Mouse (Mus musculus): ENCODE results near the gene Gdf5. TPM values are rescaled to one million over a fixed set of nuclear protein-coding genes. Genes with fewer than 3 reads are reported as not detected.

The Gdf5 gene
- polyA plus RNA-seq, 1 experiment from 2014 or later = 1.0 TPM

- ATAC-seq = peak; percentile 69
- Histone ChIP-seq H3K27me3 (replicated peaks; ENCODE audit: control insufficient read depth, insufficient read depth, low read length) (no peaks in the 10 kb centered on the region), H3K27ac (ENCODE audit: low read depth, low read length) (no peak overlapping the region), H3K4me3 (ENCODE audit: low read depth, low read length) (no peak overlapping the region), H3K36me3 (ENCODE audit: control insufficient read depth, insufficient read depth) (peaks cover 42% of the 10 kb centered on the region), H3K9me3 (ENCODE audit: control insufficient read depth) (no peaks in the 10 kb centered on the region), H3K9ac (ENCODE audit: low read depth, low read length) (no peak overlapping the region), H3K4me1 (replicated peaks; ENCODE audit: control insufficient read depth, insufficient read depth, low read length) (0 out of 2 replicates have a peak, but pooled peaks cover 5% of the 10 kb centered on the region), H3K4me2 (replicated peaks; ENCODE audit: low read depth) (no peak overlapping the region)
- TF ChIP-seq CTCF (IDR thresholded peaks at IDR 0.05; ENCODE audit: low read depth) = no peak
- 57% methylated on average over 16 of the region's 16 CpGs for WGBS
Measured at GRCm38 (mm10) chr2:155902989-155903631, 42.1 kb downstream of the Gdf5 start.

GRCm38 (mm10) chr2:155895046-155895735, 50.0 kb downstream of the Gdf5 start:
- no peak overlapping the region for H3K4me3 ChIP-seq (ENCODE audit: low read depth, low read length)
- H3K9ac ChIP-seq (ENCODE audit: low read depth, low read length) = no peak overlapping the region
- peaks cover 38% of the 10 kb centered on the region for H3K36me3 ChIP-seq (ENCODE audit: control insufficient read depth, insufficient read depth)
- TF ChIP-seq CTCF (IDR thresholded peaks at IDR 0.05; ENCODE audit: low read depth) = no peak
- no peak overlapping the region for H3K4me2 ChIP-seq (replicated peaks; ENCODE audit: low read depth)
- H3K27ac ChIP-seq (ENCODE audit: low read depth, low read length) = no peak overlapping the region
- 71% methylated on average over 16 of the region's 16 CpGs for WGBS
- H3K27me3 ChIP-seq (replicated peaks; ENCODE audit: control insufficient read depth, insufficient read depth, low read length) = no peaks in the 10 kb centered on the region
- H3K9me3 ChIP-seq (ENCODE audit: control insufficient read depth) = no peaks in the 10 kb centered on the region
- ATAC-seq = no peak
- no peaks in the 10 kb centered on the region; the same call in 1 of the 2 replicates for H3K4me1 ChIP-seq (replicated peaks; ENCODE audit: control insufficient read depth, insufficient read depth, low read length)

GRCm38 (mm10) chr2:155894307-155895045, 50.7 kb downstream of the Gdf5 start:
- no peak for ATAC-seq
- peaks cover 33% of the 10 kb centered on the region for H3K36me3 ChIP-seq (ENCODE audit: control insufficient read depth, insufficient read depth)
- no peak for TF ChIP-seq CTCF (IDR thresholded peaks at IDR 0.05; ENCODE audit: low read depth)
- 57% methylated on average over 13 of the region's 13 CpGs for WGBS
- no peak overlapping the region for H3K4me2 ChIP-seq (replicated peaks; ENCODE audit: low read depth)
- no peak overlapping the region for H3K27ac ChIP-seq (ENCODE audit: low read depth, low read length)
- no peaks in the 10 kb centered on the region; the same call in 1 of the 2 replicates for H3K4me1 ChIP-seq (replicated peaks; ENCODE audit: control insufficient read depth, insufficient read depth, low read length)
- no peaks in the 10 kb centered on the region for H3K27me3 ChIP-seq (replicated peaks; ENCODE audit: control insufficient read depth, insufficient read depth, low read length)
- no peak overlapping the region for H3K4me3 ChIP-seq (ENCODE audit: low read depth, low read length)
- H3K9ac ChIP-seq (ENCODE audit: low read depth, low read length) = no peak overlapping the region
- H3K9me3 ChIP-seq (ENCODE audit: control insufficient read depth) = no peaks in the 10 kb centered on the region

Other genes starting within 250 kb of the Gdf5 start
- 60.0 and 61.6 TPM in 2 replicates for gene Edem2, start 215.9 kb downstream of the Gdf5 start, polyA plus RNA-seq (2015; fragmentation: Nextera tagmentation; extraction: Ambion mirVana)
- not detected in 2 replicates for gene Gm17581, start 209.5 kb downstream of the Gdf5 start, polyA plus RNA-seq (2015; fragmentation: Nextera tagmentation; extraction: Ambion mirVana)
- gene Procr, start 194.2 kb downstream of the Gdf5 start, polyA plus RNA-seq (2015; fragmentation: Nextera tagmentation; extraction: Ambion mirVana) = 8.0 and 8.3 TPM in 2 replicates
- 0.17 and 0.22 TPM in 2 replicates for gene Mmp24, start 170.0 kb downstream of the Gdf5 start, polyA plus RNA-seq (2015; fragmentation: Nextera tagmentation; extraction: Ambion mirVana)
- 40.0 and 42.3 TPM in 2 replicates for gene BC029722, start 125.9 kb downstream of the Gdf5 start, polyA plus RNA-seq (2015; fragmentation: Nextera tagmentation; extraction: Ambion mirVana)
- 318 and 321 TPM in 2 replicates for gene Eif6, start 118.4 kb downstream of the Gdf5 start, polyA plus RNA-seq (2015; fragmentation: Nextera tagmentation; extraction: Ambion mirVana)
- 0.31 and 0.37 TPM in 2 replicates for gene Fam83c, start 110.5 kb downstream of the Gdf5 start, polyA plus RNA-seq (2015; fragmentation: Nextera tagmentation; extraction: Ambion mirVana)
- 39.5 and 40.4 TPM in 2 replicates for gene Uqcc1, start 15.1 kb downstream of the Gdf5 start, polyA plus RNA-seq (2015; fragmentation: Nextera tagmentation; extraction: Ambion mirVana)
- gene Gm15557, start 4.6 kb downstream of the Gdf5 start, polyA plus RNA-seq (2015; fragmentation: Nextera tagmentation; extraction: Ambion mirVana) = not detected in 2 replicates
- gene Cep250, start 11.1 kb upstream of the Gdf5 start, polyA plus RNA-seq (2015; fragmentation: Nextera tagmentation; extraction: Ambion mirVana) = 4.0 and 5.9 TPM in 2 replicates
- gene 6430550D23Rik, start 62.6 kb upstream of the Gdf5 start, polyA plus RNA-seq (2015; fragmentation: Nextera tagmentation; extraction: Ambion mirVana) = 0.59 and 1.5 TPM in 2 replicates
- 227 and 235 TPM in 2 replicates for gene Ergic3, start 62.7 kb upstream of the Gdf5 start, polyA plus RNA-seq (2015; fragmentation: Nextera tagmentation; extraction: Ambion mirVana)
- gene Fer1l4, start 107.6 kb upstream of the Gdf5 start, polyA plus RNA-seq (2015; fragmentation: Nextera tagmentation; extraction: Ambion mirVana) = 0.10 and 0.18 TPM in 2 replicates
- gene Spag4, start 119.8 kb upstream of the Gdf5 start, polyA plus RNA-seq (2015; fragmentation: Nextera tagmentation; extraction: Ambion mirVana) = 0.21 and 0.69 TPM in 2 replicates
- gene Cpne1, start 166.6 kb upstream of the Gdf5 start, polyA plus RNA-seq (2015; fragmentation: Nextera tagmentation; extraction: Ambion mirVana) = 17.3 and 19.0 TPM in 2 replicates
- 8.6 and 9.3 TPM in 2 replicates for gene Rbm12, start 166.6 kb upstream of the Gdf5 start, polyA plus RNA-seq (2015; fragmentation: Nextera tagmentation; extraction: Ambion mirVana)
- 1.5 TPM in 2 replicates for gene Gm28036, start 181.7 kb upstream of the Gdf5 start, polyA plus RNA-seq (2015; fragmentation: Nextera tagmentation; extraction: Ambion mirVana)
- 424 and 433 TPM in 2 replicates for gene Romo1, start 198.7 kb upstream of the Gdf5 start, polyA plus RNA-seq (2015; fragmentation: Nextera tagmentation; extraction: Ambion mirVana)
- gene Nfs1, start 198.8 kb upstream of the Gdf5 start, polyA plus RNA-seq (2015; fragmentation: Nextera tagmentation; extraction: Ambion mirVana) = 41.1 and 44.8 TPM in 2 replicates
- gene Rbm39, start 234.9 kb upstream of the Gdf5 start, polyA plus RNA-seq (2015; fragmentation: Nextera tagmentation; extraction: Ambion mirVana) = 326 and 348 TPM in 2 replicates